Mouse (Mus musculus): ENCODE measurements around the gene Ndufaf4. TPM values are rescaled to one million over a fixed set of nuclear protein-coding genes. Genes with fewer than 3 reads are reported as not detected.
"Not testable (repeated sequence)": the region's sequence is repeated elsewhere in the genome, so short reads cannot be mapped to it uniquely, and the experiment has no call there.

Ndufaf4 gene
- 68.6 and 76.5 TPM in 2 replicates for polyA plus RNA-seq (2016; fragmentation: Nextera tagmentation; extraction: Ambion mirVana)

GRCm38 (mm10) chr4:24897851-24898515, at the start of gene Ndufaf4:
TSS of gene Ndufaf4 (plus strand) at chr4:24898083.
- under 1% methylated on average over 58 of the region's 58 CpGs for WGBS

GRCm38 (mm10) chr4:24850401-24851325, 47.2 kb upstream of the Ndufaf4 start, which contains the start of gene Klhl32:
TSS of gene Klhl32 (minus strand) at chr4:24851124.
- Histone ChIP-seq H3K27ac (peak within 1 kb of the TSS; percentile 86), H3K9me3 (no peaks in the 10 kb centered on the region), H3K36me3 (no peaks in the 10 kb centered on the region), H3K4me3 (peak within 1 kb of the TSS; percentile 83), H3K4me1 (no peaks in the 10 kb centered on the region), H3K27me3 (ENCODE audit: insufficient read depth, poor library complexity, severe bottlenecking) (no peaks in the 10 kb centered on the region; the same call in 1 of the 2 replicates)
- under 1% methylated on average over 63 of the region's 63 CpGs for WGBS
- DNase-seq (ENCODE audit: low spot score) = peak; percentile 86

More at GRCm38 (mm10) chr4:24897851-24898515, at the start of gene Ndufaf4:
- Histone ChIP-seq H3K9me3 (no peaks in the 10 kb centered on the region), H3K4me1 (no peaks in the 10 kb centered on the region; the same call in 1 of the 2 replicates), H3K27ac (peak within 1 kb of the TSS; percentile 91), H3K36me3 (peaks cover 25% of the 10 kb centered on the region), H3K27me3 (ENCODE audit: insufficient read depth, poor library complexity, severe bottlenecking) (no peaks in the 10 kb centered on the region), H3K4me3 (peak within 1 kb of the TSS; percentile 76)
- peak; percentile 96 for DNase-seq (ENCODE audit: low spot score)

GRCm38 (mm10) chr4:24865691-24866090, 32.2 kb upstream of the Ndufaf4 start:
- Histone ChIP-seq H3K4me3 (no peak overlapping the region), H3K4me1 (no peaks in the 10 kb centered on the region), H3K27me3 (ENCODE audit: insufficient read depth, poor library complexity, severe bottlenecking) (no peaks in the 10 kb centered on the region), H3K36me3 (no peaks in the 10 kb centered on the region), H3K27ac (no peak overlapping the region), H3K9me3 (no peaks in the 10 kb centered on the region)
- 30% methylated on average over 6 of the region's 6 CpGs for WGBS
- DNase-seq (ENCODE audit: low spot score) = no peak

GRCm38 (mm10) chr4:24869230-24869629, 28.7 kb upstream of the Ndufaf4 start:
- WGBS = 64% methylated on average over 4 of the region's 4 CpGs
- H3K36me3 ChIP-seq = no peaks in the 10 kb centered on the region
- H3K27ac ChIP-seq = no peak overlapping the region
- no peaks in the 10 kb centered on the region for H3K4me1 ChIP-seq
- H3K9me3 ChIP-seq = no peaks in the 10 kb centered on the region
- no peaks in the 10 kb centered on the region for H3K27me3 ChIP-seq (ENCODE audit: insufficient read depth, poor library complexity, severe bottlenecking)
- H3K4me3 ChIP-seq = no peak overlapping the region
- DNase-seq (ENCODE audit: low spot score) = no peak

GRCm38 (mm10) chr4:24889386-24889785, 8.5 kb upstream of the Ndufaf4 start:
- H3K4me1 ChIP-seq; H3K4me3 ChIP-seq; H3K27me3 ChIP-seq (ENCODE audit: insufficient read depth, poor library complexity, severe bottlenecking); H3K9me3 ChIP-seq; H3K27ac ChIP-seq; H3K36me3 ChIP-seq; DNase-seq (ENCODE audit: low spot score): not testable (repeated sequence)
- 36% methylated on average over 2 of the region's 2 CpGs for WGBS

- not testable (repeated sequence) for DNase-seq (ENCODE audit: low spot score); H3K4me1 ChIP-seq; H3K4me3 ChIP-seq; H3K36me3 ChIP-seq; H3K27ac ChIP-seq; H3K27me3 ChIP-seq (ENCODE audit: insufficient read depth, poor library complexity, severe bottlenecking); H3K9me3 ChIP-seq
- WGBS = 74% methylated on average over 2 of the region's 2 CpGs
Measured at GRCm38 (mm10) chr4:24892293-24892692, 5.6 kb upstream of the Ndufaf4 start.

GRCm38 (mm10) chr4:24894625-24895024, 3.3 kb upstream of the Ndufaf4 start:
- H3K4me3 ChIP-seq = no peak overlapping the region
- H3K9me3 ChIP-seq = peaks cover 4% of the 10 kb centered on the region; the same call in 1 of the 2 replicates
- no peaks in the 10 kb centered on the region for H3K36me3 ChIP-seq
- 73% methylated on average over 4 of the region's 4 CpGs for WGBS
- DNase-seq (ENCODE audit: low spot score) = no peak
- no peaks in the 10 kb centered on the region; the same call in 1 of the 2 replicates for H3K4me1 ChIP-seq
- H3K27me3 ChIP-seq (ENCODE audit: insufficient read depth, poor library complexity, severe bottlenecking) = no peaks in the 10 kb centered on the region
- H3K27ac ChIP-seq = no peak overlapping the region

GRCm38 (mm10) chr4:24896829-24897228, 1.1 kb upstream of the Ndufaf4 start:
- Histone ChIP-seq H3K4me3 (no peak overlapping the region; the same call in 1 of the 2 replicates), H3K4me1 (no peaks in the 10 kb centered on the region; the same call in 1 of the 2 replicates), H3K36me3 (peaks cover 15% of the 10 kb centered on the region), H3K27ac (no peak overlapping the region), H3K9me3 (no peaks in the 10 kb centered on the region), H3K27me3 (ENCODE audit: insufficient read depth, poor library complexity, severe bottlenecking) (no peaks in the 10 kb centered on the region)
- WGBS = 0% methylated on average over 1 of the region's 1 CpGs
- no peak for DNase-seq (ENCODE audit: low spot score)

- 17% methylated on average over 7 of the region's 7 CpGs for whole genome bisulfite sequencing
- Histone ChIP-seq H3K4me1 (no peaks in the 10 kb centered on the region; the same call in 1 of the 2 replicates), H3K4me3 (peak overlapping the region; percentile 76), H3K27me3 (ENCODE audit: insufficient read depth, poor library complexity, severe bottlenecking) (no peaks in the 10 kb centered on the region), H3K36me3 (peaks cover 19% of the 10 kb centered on the region), H3K9me3 (no peaks in the 10 kb centered on the region), H3K27ac (no peak overlapping the region)
- no peak for DNase-seq (ENCODE audit: low spot score)
Measured at GRCm38 (mm10) chr4:24897351-24897750, 532 bp upstream of the Ndufaf4 start.

GRCm38 (mm10) chr4:24898636-24899035, 753 bp downstream of the Ndufaf4 start:
- H3K27me3 ChIP-seq (ENCODE audit: insufficient read depth, poor library complexity, severe bottlenecking) = no peaks in the 10 kb centered on the region
- no peak for DNase-seq (ENCODE audit: low spot score)
- H3K36me3 ChIP-seq = peaks cover 32% of the 10 kb centered on the region
- H3K27ac ChIP-seq = peak overlapping the region; percentile 91
- no peaks in the 10 kb centered on the region; the same call in 1 of the 2 replicates for H3K4me1 ChIP-seq
- H3K4me3 ChIP-seq = peak overlapping the region; percentile 76
- WGBS = 32% methylated on average over 8 of the region's 8 CpGs
- no peaks in the 10 kb centered on the region for H3K9me3 ChIP-seq

- WGBS = 79% methylated on average over 4 of the region's 4 CpGs
- Histone ChIP-seq H3K9me3 (no peaks in the 10 kb centered on the region), H3K4me1 (no peaks in the 10 kb centered on the region; the same call in 1 of the 2 replicates), H3K27ac (no peak overlapping the region), H3K36me3 (peaks cover 34% of the 10 kb centered on the region), H3K27me3 (ENCODE audit: insufficient read depth, poor library complexity, severe bottlenecking) (no peaks in the 10 kb centered on the region), H3K4me3 (peak overlapping the region; percentile 76)
- DNase-seq (ENCODE audit: low spot score) = no peak
Measured at GRCm38 (mm10) chr4:24899146-24899545, 1.3 kb downstream of the Ndufaf4 start.

GRCm38 (mm10) chr4:24907745-24908144, 9.9 kb downstream of the Ndufaf4 start:
- Histone ChIP-seq H3K27ac (no peak overlapping the region), H3K36me3 (peaks cover 11% of the 10 kb centered on the region; the same call in 1 of the 2 replicates), H3K9me3 (no peaks in the 10 kb centered on the region), H3K27me3 (ENCODE audit: insufficient read depth, poor library complexity, severe bottlenecking) (no peaks in the 10 kb centered on the region), H3K4me1 (no peaks in the 10 kb centered on the region), H3K4me3 (no peak overlapping the region)
- no peak for DNase-seq (ENCODE audit: low spot score)
- 69% methylated on average over 3 of the region's 3 CpGs for WGBS

- WGBS = 83% methylated on average over 2 of the region's 2 CpGs
Measured at GRCm38 (mm10) chr4:24915631-24916030, 17.7 kb downstream of the Ndufaf4 start.

More at GRCm38 (mm10) chr4:24915631-24916030, 17.7 kb downstream of the Ndufaf4 start:
- H3K4me3 ChIP-seq = no peak overlapping the region
- H3K9me3 ChIP-seq = no peaks in the 10 kb centered on the region
- no peak for DNase-seq (ENCODE audit: low spot score)
- H3K27me3 ChIP-seq (ENCODE audit: insufficient read depth, poor library complexity, severe bottlenecking) = no peaks in the 10 kb centered on the region
- no peaks in the 10 kb centered on the region for H3K36me3 ChIP-seq
- no peaks in the 10 kb centered on the region for H3K4me1 ChIP-seq
- no peak overlapping the region for H3K27ac ChIP-seq

All from heart, embryonic 10.5 days (tissue).